Mouse (Mus musculus) embryonic facial prominence, embryonic 11.5 days (tissue): ENCODE measurements at regions not wholly inside any gene's neighbourhood (a gene's known extent, or its start where the extent isn't known, plus 50 kb on each side); places are given as distances from the start of the nearest gene placed in this dataset.

Experiments
- ATAC-seq: fragments of 200-750 bp; cut with Nextera tagmentation; replicated peaks from 2 replicates; pipeline ENCODE4 v1.8.0; 2017; ENCODE audit warnings: low read depth; ENCODE audit not compliant: insufficient number of reproducible peaks, low FRiP score, low TSS enrichment
- DNase-seq: peaks from one replicate; pipeline ENCODE4 v3.0.0-alpha.2; 2015; ENCODE audit warnings: low spot score
- H3K27ac ChIP-seq: fragments of 300-500 bp; sonication (generic); replicated peaks from 2 replicates; pipeline ENCODE4 v1.5.1; 2014; ENCODE audit warnings: mild to moderate bottlenecking, low read depth, low read length, control low read depth
- H3K27me3 ChIP-seq: fragments of 300-500 bp; sonication (generic); 2 replicates; pipeline ENCODE4 v1.6.1; 2014; ENCODE audit warnings: mild to moderate bottlenecking, low read length, moderate library complexity, mixed read lengths; ENCODE audit not compliant: control insufficient read depth, insufficient read depth
- H3K36me3 ChIP-seq: fragments of 300-500 bp; sonication (generic); replicated peaks from 2 replicates; pipeline ENCODE4 v1.6.1; 2014; ENCODE audit warnings: low read depth, mild to moderate bottlenecking, low read length, moderate library complexity, mixed read lengths; ENCODE audit not compliant: control insufficient read depth, insufficient read depth
- H3K4me1 ChIP-seq: fragments of 300-500 bp; sonication (generic); 2 replicates; pipeline ENCODE4 v1.6.1; 2014; ENCODE audit warnings: low read length, mixed read lengths; ENCODE audit not compliant: control insufficient read depth, insufficient read depth
- H3K4me2 ChIP-seq: fragments of 300-500 bp; sonication (generic); 2 replicates; pipeline ENCODE4 v1.6.1; 2014; ENCODE audit warnings: low read depth, mild to moderate bottlenecking, control low read depth, low read length, moderate library complexity
- H3K4me3 ChIP-seq: fragments of 300-500 bp; sonication (generic); 2 replicates; pipeline ENCODE4 v1.5.1; 2014; ENCODE audit warnings: low read depth, low read length, control low read depth
- H3K9ac ChIP-seq: fragments of 300-500 bp; sonication (generic); replicated peaks from 2 replicates; pipeline ENCODE4 v1.6.1; 2014; ENCODE audit warnings: mild to moderate bottlenecking, control low read depth, low read length
- H3K9me3 ChIP-seq: fragments of 300-500 bp; sonication (generic); replicated peaks from 2 replicates; pipeline ENCODE4 v1.6.1; 2016; ENCODE audit warnings: mild to moderate bottlenecking, low read length, inconsistent platforms, mixed read lengths; ENCODE audit not compliant: control insufficient read depth
- WGBS: fragments of 180-500 bp; shearing (Covaris S2); extraction: QIAGEN DNeasy Blood & Tissue Kit; methylation state at CpG from one replicate; pipeline ENCODE4 v1.1.7; 2014; 5-methylcytosine and 5-hydroxymethylcytosine counted together

- DNase-seq (no peak), ATAC-seq (no peak)
- no peaks in the 10 kb centered on the region for H3K36me3 ChIP-seq
- H3K4me3 ChIP-seq = no peak overlapping the region
- H3K9me3 ChIP-seq = no peaks in the 10 kb centered on the region
- no peaks in the 10 kb centered on the region for H3K4me1 ChIP-seq
- H3K27me3 ChIP-seq = no peaks in the 10 kb centered on the region
- H3K9ac ChIP-seq = no peak overlapping the region
- H3K27ac ChIP-seq = no peak overlapping the region
- no peak overlapping the region for H3K4me2 ChIP-seq
- 80% methylated on average over 8 of the region's 8 CpGs for WGBS
Measured at GRCm38 (mm10) chr10:117555044-117555443, 74.3 kb upstream of the Cpm start.

GRCm38 (mm10) chr10:117554533-117554932 lies 74.8 kb upstream of the Cpm start:
- Histone ChIP-seq H3K27me3 (no peaks in the 10 kb centered on the region), H3K27ac (no peak overlapping the region), H3K4me2 (no peak overlapping the region), H3K4me3 (no peak overlapping the region), H3K36me3 (no peaks in the 10 kb centered on the region), H3K9me3 (no peaks in the 10 kb centered on the region), H3K4me1 (no peaks in the 10 kb centered on the region), H3K9ac (no peak overlapping the region)
- no peak for DNase-seq
- WGBS = 58% methylated on average over 6 of the region's 6 CpGs
- no peak for ATAC-seq

GRCm38 (mm10) chr10:117553211-117554186 lies 75.8 kb upstream of the Cpm start:
- H3K4me2 ChIP-seq = no peak overlapping the region
- H3K9ac ChIP-seq = no peak overlapping the region
- H3K36me3 ChIP-seq = no peaks in the 10 kb centered on the region
- H3K9me3 ChIP-seq = no peaks in the 10 kb centered on the region
- no peak for DNase-seq
- no peaks in the 10 kb centered on the region for H3K27me3 ChIP-seq
- no peak overlapping the region for H3K4me3 ChIP-seq
- no peaks in the 10 kb centered on the region for H3K4me1 ChIP-seq
- 87% methylated on average over 15 of the region's 15 CpGs for WGBS
- no peak for ATAC-seq
- H3K27ac ChIP-seq = no peak overlapping the region

- no peak overlapping the region for H3K4me2 ChIP-seq
- no peaks in the 10 kb centered on the region for H3K9me3 ChIP-seq
- no peaks in the 10 kb centered on the region for H3K27me3 ChIP-seq
- H3K9ac ChIP-seq = no peak overlapping the region
- H3K27ac ChIP-seq = no peak overlapping the region
- WGBS = 90% methylated on average over 9 of the region's 9 CpGs
- ATAC-seq (no peak), DNase-seq (no peak)
- H3K4me1 ChIP-seq = no peaks in the 10 kb centered on the region
- no peak overlapping the region for H3K4me3 ChIP-seq
- no peaks in the 10 kb centered on the region for H3K36me3 ChIP-seq
Measured at GRCm38 (mm10) chr10:117552049-117552652, 77.1 kb upstream of the Cpm start.

- DNase-seq (no peak), ATAC-seq (no peak)
- Histone ChIP-seq H3K9me3 (no peaks in the 10 kb centered on the region), H3K27me3 (no peaks in the 10 kb centered on the region), H3K36me3 (no peaks in the 10 kb centered on the region), H3K4me3 (no peak overlapping the region), H3K4me1 (no peaks in the 10 kb centered on the region), H3K4me2 (no peak overlapping the region), H3K27ac (no peak overlapping the region), H3K9ac (no peak overlapping the region)
- WGBS = 84% methylated on average over 13 of the region's 13 CpGs
Measured at GRCm38 (mm10) chr10:117551234-117552048, 77.9 kb upstream of the Cpm start.

GRCm38 (mm10) chr10:117549854-117550605 lies 79.3 kb upstream of the Cpm start:
- H3K4me1 ChIP-seq = no peaks in the 10 kb centered on the region
- no peaks in the 10 kb centered on the region for H3K9me3 ChIP-seq
- no peak overlapping the region for H3K9ac ChIP-seq
- H3K27me3 ChIP-seq = no peaks in the 10 kb centered on the region
- DNase-seq (no peak), ATAC-seq (no peak)
- no peak overlapping the region for H3K4me3 ChIP-seq
- H3K36me3 ChIP-seq = no peaks in the 10 kb centered on the region
- H3K4me2 ChIP-seq = no peak overlapping the region
- H3K27ac ChIP-seq = no peak overlapping the region
- 89% methylated on average over 16 of the region's 16 CpGs for whole genome bisulfite sequencing

GRCm38 (mm10) chr10:117549506-117549830 lies 79.8 kb upstream of the Cpm start:
- no peak overlapping the region for H3K9ac ChIP-seq
- H3K9me3 ChIP-seq = no peaks in the 10 kb centered on the region

More at GRCm38 (mm10) chr10:117549506-117549830, 79.8 kb upstream of the Cpm start:
- Histone ChIP-seq H3K4me3 (no peak overlapping the region), H3K4me2 (no peak overlapping the region), H3K36me3 (no peaks in the 10 kb centered on the region), H3K4me1 (no peaks in the 10 kb centered on the region), H3K27ac (no peak overlapping the region), H3K27me3 (no peaks in the 10 kb centered on the region)
- DNase-seq = no peak
- ATAC-seq = no peak
- WGBS = 93% methylated on average over 4 of the region's 4 CpGs
